Mouse (Mus musculus): ENCODE data around the gene Nfkbie. TPM values are rescaled to one million over a fixed set of nuclear protein-coding genes. Genes with fewer than 3 reads are reported as not detected.
A peak's percentile ranks its signal among the peaks of the same experiment; 100 is the strongest.

Nfkbie gene
- total and polyA plus RNA-seq, 3 experiments: 78.7 to 136 (median 90.0) TPM

DNA sequence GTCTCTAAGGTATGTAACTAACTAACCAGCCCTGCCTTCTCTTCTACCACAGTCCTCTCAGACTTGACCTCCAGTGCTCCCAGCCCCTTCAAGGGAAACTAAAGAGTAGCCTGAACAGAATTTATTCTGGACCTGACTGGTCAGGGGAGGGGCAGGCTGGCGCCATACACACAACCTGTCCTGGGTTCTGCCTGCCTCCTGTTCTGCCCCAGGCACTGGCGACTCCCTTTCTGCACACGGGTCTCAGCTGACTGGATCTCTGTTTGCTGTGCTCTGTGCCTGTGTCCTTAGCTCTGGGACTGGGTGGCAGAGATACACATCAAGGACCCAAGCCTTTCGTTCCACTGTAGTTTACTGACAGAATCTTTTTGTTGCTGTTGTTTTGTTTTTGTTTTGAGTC is 24.1 kb downstream of the Nfkbie start:
- H3K9me3 ChIP-seq (replicated peaks; ENCODE audit: low read length): no peaks in the 10 kb centered on the region
- dilution Hi-C loops (cut with MboI; ENCODE audit: extremely low pct_ligation_motif_present, extremely low pct_unique_long_range_greater_than_20kb, low sequenced_read_pairs): no loop called here
- no peaks in the 10 kb centered on the region for H3K79me2 ChIP-seq (replicated peaks; ENCODE audit: control insufficient read depth, extremely low read depth, insufficient read depth, poor library complexity, severe bottlenecking)
- TF ChIP-seq HCFC1 (IDR thresholded peaks at IDR 0.05; ENCODE audit: low read depth, low read length) (no peak), MXI1 (IDR thresholded peaks at IDR 0.05; ENCODE audit: low read depth, low read length) (no peak), ZKSCAN1 (IDR thresholded peaks at IDR 0.05; ENCODE audit: borderline replicate concordance, low read depth, low read length) (no peak), ZMIZ1 (IDR thresholded peaks at IDR 0.05; ENCODE audit: low read depth, low read length) (no peak), GABPA (IDR thresholded peaks at IDR 0.05; ENCODE audit: insufficient replicate concordance, low read depth, low read length) (no peak), CHD1 (IDR thresholded peaks at IDR 0.05; ENCODE audit: low read depth, low read length) (no peak), PAX5 (IDR thresholded peaks at IDR 0.05; ENCODE audit: low read length) (no peak), CHD2 (IDR thresholded peaks at IDR 0.05; ENCODE audit: low read length) (no peak), CTCF (conservative IDR thresholded peaks at IDR 0.05 in 1 of 2, IDR thresholded peaks at IDR 0.05 in 1 of 2; ENCODE audit: low read depth in 2 of 2, low read length in 2 of 2) (no peak), EP300 (IDR thresholded peaks at IDR 0.05; ENCODE audit: low read length) (no peak), NELFE (IDR thresholded peaks at IDR 0.05; ENCODE audit: low read depth, low read length) (no peak), SIN3A (IDR thresholded peaks at IDR 0.05; ENCODE audit: low read length) (no peak)
- H3K27ac ChIP-seq (ENCODE audit: insufficient read depth, low read depth): no peak overlapping the region
- peaks cover 0 to 4% of the 10 kb centered on the region in 2 experiments for H3K36me3 ChIP-seq (replicated peaks in 1 of 2; ENCODE audit: control insufficient read depth in 1 of 2, insufficient read depth in 1 of 2, low read length in 1 of 2)
- DNase-seq (ENCODE audit: extremely low read depth): no peak
- no peak overlapping the region for H3K9ac ChIP-seq (ENCODE audit: insufficient read depth, low read depth)
- in situ Hi-C loops (cut with MboI; ENCODE audit: low pct_ligation_motif_present, low pct_unique_long_range_greater_than_20kb, low sequenced_read_pairs): no loop called here
- H3K27me3 ChIP-seq (replicated peaks): no peaks in the 10 kb centered on the region
- H3K4me1 ChIP-seq (ENCODE audit: control insufficient read depth in 1 of 2, insufficient read depth in 2 of 2): peaks cover 8 to 52% of the 10 kb centered on the region in 2 experiments
- H3K4me3 ChIP-seq (replicated peaks in 1 of 3; ENCODE audit: low read depth in 2 of 3, low read length in 2 of 3, poor library complexity in 1 of 3): no peak overlapping the region
- no peak overlapping the region for H3K4me2 ChIP-seq (ENCODE audit: insufficient read depth, low read depth, poor library complexity, severe bottlenecking)

DNA sequence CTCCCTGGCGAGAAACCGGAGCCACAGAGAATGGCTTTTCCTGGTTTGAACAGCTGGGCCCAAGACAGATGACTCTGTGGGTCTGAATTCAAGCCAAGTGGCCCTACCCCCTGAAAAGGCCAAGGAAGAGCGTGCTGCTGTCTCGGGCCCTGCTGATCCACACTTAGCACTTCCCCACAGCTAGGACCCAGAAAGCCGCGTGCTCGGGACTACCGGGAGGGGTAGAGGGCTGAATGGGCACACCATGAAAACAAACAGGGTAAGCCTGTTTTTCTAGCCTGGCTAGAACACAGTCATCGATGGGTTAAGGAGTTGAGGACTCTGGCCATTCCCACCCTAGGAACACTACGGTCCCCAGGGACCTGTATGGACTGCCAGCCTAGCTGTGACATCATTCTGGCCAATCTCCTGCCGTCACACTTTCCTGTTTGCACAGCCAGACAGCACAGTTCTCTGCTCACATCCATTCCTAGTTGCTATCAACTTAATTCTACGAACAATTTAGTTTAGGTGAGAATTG is 25.5 kb downstream of the Nfkbie start:
- Histone ChIP-seq H3K79me2 (replicated peaks; ENCODE audit: control insufficient read depth, extremely low read depth, insufficient read depth, poor library complexity, severe bottlenecking) (no peaks in the 10 kb centered on the region), H3K9me3 (replicated peaks; ENCODE audit: low read length) (no peaks in the 10 kb centered on the region), H3K27me3 (replicated peaks) (no peaks in the 10 kb centered on the region), H3K9ac (ENCODE audit: insufficient read depth, low read depth) (no peak overlapping the region), H3K4me3 (replicated peaks in 1 of 3; ENCODE audit: low read depth in 2 of 3, low read length in 2 of 3, poor library complexity in 1 of 3) (no peak overlapping the region), H3K36me3 (replicated peaks in 1 of 2; ENCODE audit: control insufficient read depth in 1 of 2, insufficient read depth in 1 of 2, low read length in 1 of 2) (peaks cover 4 to 19% of the 10 kb centered on the region in 2 experiments), H3K4me1 (ENCODE audit: control insufficient read depth in 1 of 2, insufficient read depth in 2 of 2) (peaks cover 8 to 51% of the 10 kb centered on the region in 2 experiments), H3K27ac (ENCODE audit: insufficient read depth, low read depth) (no peak overlapping the region), H3K4me2 (ENCODE audit: insufficient read depth, low read depth, poor library complexity, severe bottlenecking) (no peak overlapping the region)
- dilution Hi-C loops (cut with MboI; ENCODE audit: extremely low pct_ligation_motif_present, extremely low pct_unique_long_range_greater_than_20kb, low sequenced_read_pairs): no loop called here
- TF ChIP-seq MAX (IDR thresholded peaks at IDR 0.05; ENCODE audit: low read length) (peak; percentile 17; the same call in 1 of the 2 replicates), MXI1 (IDR thresholded peaks at IDR 0.05; ENCODE audit: low read depth, low read length) (peak; percentile 42; the same call in 1 of the 2 replicates), RAD21 (IDR thresholded peaks at IDR 0.05; ENCODE audit: low read depth, low read length) (no peak)
- in situ Hi-C loops (cut with MboI; ENCODE audit: low pct_ligation_motif_present, low pct_unique_long_range_greater_than_20kb, low sequenced_read_pairs): no loop called here
- DNase-seq (ENCODE audit: extremely low read depth): no peak

DNA sequence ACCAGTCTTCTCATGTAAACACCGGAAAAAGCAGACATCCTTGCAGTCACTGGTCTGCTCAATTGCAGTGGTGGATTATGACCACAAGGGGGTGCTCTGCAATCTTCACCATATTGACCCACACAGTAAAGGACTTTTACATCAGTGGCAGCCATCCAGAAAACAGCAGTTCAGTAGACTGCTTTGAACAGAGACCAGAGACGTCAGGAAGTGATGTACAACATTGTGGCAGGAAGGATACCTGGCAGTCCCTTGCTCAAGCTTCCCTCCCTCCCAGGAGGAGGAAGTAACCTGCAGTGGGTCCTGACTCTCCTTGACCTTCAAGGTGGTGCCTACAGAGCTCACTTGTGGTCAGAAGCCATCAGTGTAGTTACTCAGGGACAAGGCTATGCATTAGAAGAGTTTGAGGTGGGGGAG is 26.1 kb downstream of the Nfkbie start:
- dilution Hi-C loops (cut with MboI; ENCODE audit: extremely low pct_ligation_motif_present, extremely low pct_unique_long_range_greater_than_20kb, low sequenced_read_pairs): no loop called here
- Histone ChIP-seq H3K27ac (ENCODE audit: insufficient read depth, low read depth) (no peak overlapping the region), H3K9ac (ENCODE audit: insufficient read depth, low read depth) (no peak overlapping the region), H3K9me3 (replicated peaks; ENCODE audit: low read length) (peaks cover 4% of the 10 kb centered on the region), H3K4me2 (ENCODE audit: insufficient read depth, low read depth, poor library complexity, severe bottlenecking) (no peak overlapping the region), H3K36me3 (replicated peaks in 1 of 2; ENCODE audit: control insufficient read depth in 1 of 2, insufficient read depth in 1 of 2, low read length in 1 of 2) (peaks cover 8 to 24% of the 10 kb centered on the region in 2 experiments), H3K27me3 (replicated peaks) (no peaks in the 10 kb centered on the region), H3K4me3 (replicated peaks in 1 of 3; ENCODE audit: low read depth in 2 of 3, low read length in 2 of 3, poor library complexity in 1 of 3) (no peak overlapping the region), H3K4me1 (ENCODE audit: control insufficient read depth in 1 of 2, insufficient read depth in 2 of 2) (peaks cover 8 to 51% of the 10 kb centered on the region in 2 experiments), H3K79me2 (replicated peaks; ENCODE audit: control insufficient read depth, extremely low read depth, insufficient read depth, poor library complexity, severe bottlenecking) (no peaks in the 10 kb centered on the region)
- TF ChIP-seq CTCF (conservative IDR thresholded peaks at IDR 0.05 in 1 of 2, IDR thresholded peaks at IDR 0.05 in 1 of 2; ENCODE audit: low read depth in 2 of 2, low read length in 2 of 2) (peak; percentile 89 to 96), ZC3H11A (IDR thresholded peaks at IDR 0.05; ENCODE audit: low read depth, low read length) (no peak), TCF12 (IDR thresholded peaks at IDR 0.05; ENCODE audit: low read depth, low read length) (no peak), USF2 (conservative IDR thresholded peaks at IDR 0.05; ENCODE audit: low read depth, low read length) (no peak), POLR2AphosphoS2 (IDR thresholded peaks at IDR 0.05; ENCODE audit: low read depth, low read length) (no peak), MAZ (IDR thresholded peaks at IDR 0.05; ENCODE audit: low read depth, low read length) (no peak), CHD2 (IDR thresholded peaks at IDR 0.05; ENCODE audit: low read length) (no peak), MAX (IDR thresholded peaks at IDR 0.05; ENCODE audit: low read length) (no peak), RAD21 (IDR thresholded peaks at IDR 0.05; ENCODE audit: low read depth, low read length) (peak; percentile 58), MAFK (IDR thresholded peaks at IDR 0.05; ENCODE audit: insufficient replicate concordance, low read length) (no peak), RCOR1 (conservative IDR thresholded peaks at IDR 0.05; ENCODE audit: low read depth, low read length) (no peak), SIN3A (IDR thresholded peaks at IDR 0.05; ENCODE audit: low read length) (no peak), CHD1 (IDR thresholded peaks at IDR 0.05; ENCODE audit: low read depth, low read length) (no peak), SMC3 (IDR thresholded peaks at IDR 0.05; ENCODE audit: low read depth, low read length) (peak; percentile 75)
- in situ Hi-C loops (cut with MboI; ENCODE audit: low pct_ligation_motif_present, low pct_unique_long_range_greater_than_20kb, low sequenced_read_pairs): no loop called here
- DNase-seq (ENCODE audit: extremely low read depth): peak; percentile 82

All from CH12.LX (cell line).